Mouse (Mus musculus) thymus, adult 2 months (tissue): Measurements from ENCODE around the gene Lrtm2. TPM values are rescaled to one million over a fixed set of nuclear protein-coding genes. Genes with fewer than 3 reads are reported as not detected.

Experiments
- DNase-seq: peaks from one replicate; pipeline ENCODE4 v3.0.0; 2021
- H3K27ac ChIP-seq: fragments of 200-500 bp; 2 replicates; pipeline ENCODE4 v1.5.1; 2012; ENCODE audit warnings: low read length, control low read depth; ENCODE audit not compliant: control insufficient read depth, insufficient read depth
- H3K27me3 ChIP-seq: fragments of 200-500 bp; 2 replicates; pipeline ENCODE4 v1.6.1; 2012; ENCODE audit warnings: mild to moderate bottlenecking, low read length, moderate library complexity, mixed read lengths; ENCODE audit not compliant: control insufficient read depth, insufficient read depth
- H3K36me3 ChIP-seq: fragments of 200-500 bp; 2 replicates; pipeline ENCODE4 v1.6.1; 2012; ENCODE audit warnings: mild to moderate bottlenecking, low read length, moderate library complexity; ENCODE audit not compliant: control insufficient read depth, insufficient read depth
- H3K4me1 ChIP-seq: fragments of 200-500 bp; replicated peaks from 2 replicates; pipeline ENCODE4 v1.6.1; 2012; ENCODE audit warnings: low read length; ENCODE audit not compliant: control insufficient read depth, insufficient read depth
- H3K4me3 ChIP-seq: fragments of 200-500 bp; 2 replicates; pipeline ENCODE4 v1.5.1; 2012; ENCODE audit warnings: mild to moderate bottlenecking, low read length, control low read depth, moderate library complexity; ENCODE audit not compliant: control insufficient read depth, insufficient read depth
- CTCF ChIP-seq: fragments of 200-500 bp; IDR thresholded peaks from 2 replicates; pipeline ENCODE4 v1.5.1; 2012; ENCODE audit warnings: mild to moderate bottlenecking, control low read depth, low read length, moderate library complexity, borderline replicate concordance; ENCODE audit not compliant: control insufficient read depth, poor library complexity, insufficient read depth; ENCODE audit errors: extremely low read depth
- POLR2A ChIP-seq: fragments of 200-500 bp; IDR thresholded peaks from 2 replicates; pipeline ENCODE4 v1.6.1; 2012; ENCODE audit warnings: mild to moderate bottlenecking, low read length, control low read depth, moderate library complexity; ENCODE audit not compliant: control insufficient read depth, poor library complexity, insufficient read depth; ENCODE audit errors: extremely low read depth
- WGBS: fragments of 180-500 bp; shearing (Covaris S2); methylation state at CpG from one replicate; pipeline ENCODE4 v1.1.7; 2018; 5-methylcytosine and 5-hydroxymethylcytosine counted together
- polyA plus RNA-seq: library from polyadenylated mRNA; depleted of rRNA; stranded (reverse); fragments of >200 nt; gene quantifications from 2 replicates; pipeline ENCODE4 v1.2.3, GENCODE M21; 2012; rRNA removed

Lrtm2 gene
- polyA plus RNA-seq, result 1.4 and 2.1 TPM in 2 replicates

GRCm38 (mm10) chr6:119330506-119330905 lies at the start of gene Lrtm2:
Gene Lrtm2 (minus strand): TSS chr6:119330766.
- Histone ChIP-seq H3K27ac (no peak within 1 kb of the TSS), H3K4me3 (peak within 1 kb of the TSS; percentile 44), H3K4me1 (peaks cover 42% of the 10 kb centered on the region), H3K36me3 (no peaks in the 10 kb centered on the region), H3K27me3 (no peaks in the 10 kb centered on the region)
- TF ChIP-seq POLR2A (no peak), CTCF (no peak)
- 3% methylated on average over 31 of the region's 31 CpGs for WGBS
- DNase-seq, result peak; percentile 68

DNA sequence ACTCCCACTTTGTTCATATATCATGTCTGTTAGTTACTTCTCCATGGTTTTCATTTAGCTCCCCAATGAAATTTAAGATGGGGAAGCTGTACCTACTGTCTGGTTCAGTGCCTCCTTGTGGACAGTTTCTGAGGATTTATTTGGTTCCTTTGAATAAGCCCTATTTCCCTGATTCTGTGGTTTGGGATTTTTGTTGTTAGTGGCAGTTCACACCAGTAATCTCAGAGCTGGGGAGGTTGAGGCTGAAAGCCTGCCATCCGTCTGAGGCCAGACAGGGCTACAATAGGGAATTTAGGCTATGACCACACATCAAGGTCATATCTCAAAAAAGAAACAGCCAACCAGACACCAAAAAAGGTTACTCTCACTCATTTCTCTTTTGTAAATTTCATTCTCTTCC lies 48.1 kb upstream of the Lrtm2 start:
- no peaks in the 10 kb centered on the region for H3K36me3 ChIP-seq
- H3K4me3 ChIP-seq, result no peak overlapping the region
- no peak overlapping the region for H3K27ac ChIP-seq
- TF ChIP-seq CTCF, result no peak
- no peak for TF ChIP-seq POLR2A
- WGBS, result 100% methylated on average over 1 of the region's 1 CpGs
- peaks cover 7% of the 10 kb centered on the region for H3K4me1 ChIP-seq
- no peak for DNase-seq
- H3K27me3 ChIP-seq, result no peaks in the 10 kb centered on the region

- no peak for DNase-seq
- Histone ChIP-seq H3K27ac (no peak overlapping the region), H3K4me3 (no peak overlapping the region), H3K4me1 (peaks cover 7% of the 10 kb centered on the region), H3K27me3 (no peaks in the 10 kb centered on the region), H3K36me3 (no peaks in the 10 kb centered on the region)
- 3% methylated on average over 2 of the region's 2 CpGs for WGBS
- TF ChIP-seq POLR2A (no peak), CTCF (no peak)
Measured at GRCm38 (mm10) chr6:119377613-119378012, 47.0 kb upstream of the Lrtm2 start.

GRCm38 (mm10) chr6:119375035-119375434 lies 44.5 kb upstream of the Lrtm2 start:
- Histone ChIP-seq H3K27ac (no peak overlapping the region), H3K27me3 (no peaks in the 10 kb centered on the region), H3K4me1 (peaks cover 7% of the 10 kb centered on the region), H3K4me3 (no peak overlapping the region), H3K36me3 (peaks cover 2% of the 10 kb centered on the region)
- DNase-seq, result no peak
- no peak for TF ChIP-seq CTCF
- TF ChIP-seq POLR2A, result no peak
- 71% methylated on average over 5 of the region's 5 CpGs for WGBS

DNA sequence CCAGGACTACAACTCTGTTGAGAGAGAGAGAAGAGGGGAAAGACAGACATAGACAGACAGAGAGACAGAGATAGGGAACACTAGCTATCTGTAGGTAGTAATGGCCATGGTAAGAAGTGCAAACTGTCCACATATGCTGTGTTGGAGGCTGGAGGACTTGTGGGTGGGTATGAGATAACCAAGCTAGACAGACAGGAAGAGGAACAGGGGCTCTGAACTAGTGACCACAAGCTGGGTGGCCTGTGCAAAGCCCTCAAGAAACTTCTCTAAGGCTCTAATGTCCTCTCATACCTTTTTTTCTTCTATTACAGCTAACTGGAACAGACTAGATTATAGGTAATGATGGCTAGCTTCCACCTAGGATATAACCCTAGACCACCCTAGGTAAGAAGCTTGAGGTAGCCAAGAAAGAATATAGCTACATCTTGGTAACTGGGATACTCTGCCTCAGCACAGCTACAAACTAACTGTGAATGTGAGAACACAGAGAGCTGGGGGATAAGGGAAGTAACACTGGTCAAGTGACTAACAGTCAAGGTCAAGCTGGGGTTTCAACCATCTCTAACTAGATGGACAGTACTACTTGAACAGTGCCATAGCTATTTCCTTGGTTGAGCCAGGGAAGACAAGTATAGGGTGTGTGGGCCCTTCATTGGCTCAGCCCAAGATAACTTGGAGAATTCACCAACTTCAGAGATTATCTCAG lies 42.6 kb upstream of the Lrtm2 start:
- no peak for DNase-seq
- H3K4me3 ChIP-seq, result no peak overlapping the region
- H3K27ac ChIP-seq, result no peak overlapping the region

DNA sequence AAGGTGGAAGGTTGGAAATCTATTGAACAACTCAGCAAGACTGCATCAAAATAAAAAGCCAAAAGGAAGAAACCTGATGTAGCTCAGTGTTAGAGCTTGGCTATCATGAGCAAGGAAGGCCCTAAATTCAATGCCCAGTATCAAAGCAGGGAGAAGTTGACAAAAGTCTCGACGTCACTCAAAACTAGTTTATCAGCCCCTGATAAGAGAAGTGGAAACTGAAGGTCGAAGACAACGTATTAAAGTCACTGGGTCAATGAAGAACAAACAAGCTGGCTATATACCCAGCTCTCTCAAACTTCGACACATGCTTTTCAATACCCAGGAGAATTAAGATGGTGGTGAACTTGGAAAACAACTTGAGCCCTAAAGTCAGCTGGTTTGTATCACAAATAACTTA lies 41.7 kb upstream of the Lrtm2 start:
- H3K27me3 ChIP-seq, result no peaks in the 10 kb centered on the region
- peaks cover 3% of the 10 kb centered on the region for H3K4me1 ChIP-seq
- H3K4me3 ChIP-seq, result no peak overlapping the region
- no peak for DNase-seq
- WGBS, result 95% methylated on average over 5 of the region's 5 CpGs
- no peak overlapping the region for H3K27ac ChIP-seq
- H3K36me3 ChIP-seq, result peaks cover 26% of the 10 kb centered on the region
- TF ChIP-seq POLR2A, result no peak
- TF ChIP-seq CTCF, result no peak

More for the DNA sequence above, 42.6 kb upstream of the Lrtm2 start:
- Histone ChIP-seq H3K36me3 (peaks cover 21% of the 10 kb centered on the region), H3K4me1 (peaks cover 5% of the 10 kb centered on the region; the same call in 1 of the 2 replicates), H3K27me3 (no peaks in the 10 kb centered on the region)
- TF ChIP-seq CTCF, result no peak
- no peak for TF ChIP-seq POLR2A

DNA sequence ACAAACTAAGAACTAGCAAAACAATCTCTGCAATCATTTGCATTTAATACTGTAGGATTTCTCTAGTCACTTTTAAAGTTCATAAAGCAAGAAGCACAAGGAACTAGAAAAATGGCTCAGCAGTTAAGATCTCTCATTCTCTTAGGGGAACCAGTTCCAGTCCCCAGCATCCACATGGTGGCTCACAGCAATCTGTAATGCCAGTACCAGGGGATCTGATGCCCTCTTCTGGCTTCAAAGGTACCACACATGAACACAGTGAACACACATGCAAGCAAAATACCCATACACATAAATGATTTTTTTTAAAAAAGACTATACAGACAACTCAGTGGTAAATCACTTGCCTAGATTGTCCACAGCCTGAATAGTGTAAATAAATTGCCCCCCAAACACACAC lies 41.1 kb upstream of the Lrtm2 start:
- Histone ChIP-seq H3K4me3 (no peak overlapping the region), H3K27me3 (no peaks in the 10 kb centered on the region), H3K36me3 (peaks cover 26% of the 10 kb centered on the region), H3K4me1 (peaks cover 8% of the 10 kb centered on the region), H3K27ac (no peak overlapping the region)
- no peak for DNase-seq
- TF ChIP-seq POLR2A (no peak), CTCF (no peak)
